Mouse (Mus musculus) 416B (cell line): Measurements from ENCODE around the gene Lrrc39.
A peak's percentile ranks its signal among the peaks of the same experiment; 100 is the strongest.
"Not testable (repeated sequence)": the region's sequence is repeated elsewhere in the genome, so short reads cannot be mapped to it uniquely, and the experiment has no call there.

ENCODE experiments used
- DNase-seq: peaks from one replicate; pipeline ENCODE4 v3.0.0; 2011; ENCODE audit warnings: low read depth

Lrrc39 gene

GRCm38 (mm10) chr3:116562408-116563094, at the start of gene Lrrc39:
Gene Lrrc39, plus strand, starts transcription at chr3:116562973.
- DNase-seq = peak; percentile 54

GRCm38 (mm10) chr3:116520141-116520761, 42.5 kb upstream of the Lrrc39 start:
- DNase-seq = no peak

GRCm38 (mm10) chr3:116529741-116530140, 33.0 kb upstream of the Lrrc39 start:
- DNase-seq = no peak

- no peak for DNase-seq
These were observed 31.9 kb upstream of the Lrrc39 start for GRCm38 (mm10) chr3:116530826-116531225.

- no peak for DNase-seq
These were observed 26.2 kb upstream of the Lrrc39 start for GRCm38 (mm10) chr3:116536428-116537199.

GRCm38 (mm10) chr3:116537200-116537573, 25.6 kb upstream of the Lrrc39 start:
- no peak for DNase-seq

GRCm38 (mm10) chr3:116542070-116542469, 20.7 kb upstream of the Lrrc39 start:
- no peak for DNase-seq

- peak; percentile 17 for DNase-seq
These were observed 20.2 kb upstream of the Lrrc39 start for GRCm38 (mm10) chr3:116542532-116542931.

GRCm38 (mm10) chr3:116547430-116547829, 15.3 kb upstream of the Lrrc39 start:
- DNase-seq = no peak

- DNase-seq = no peak
These were observed 11.4 kb upstream of the Lrrc39 start for GRCm38 (mm10) chr3:116551362-116551761.

- DNase-seq = not testable (repeated sequence)
These were observed 1.5 kb upstream of the Lrrc39 start for GRCm38 (mm10) chr3:116561315-116561714.

GRCm38 (mm10) chr3:116563095-116563492, 321 bp downstream of the Lrrc39 start:
- no peak for DNase-seq

GRCm38 (mm10) chr3:116570628-116571027, 7.9 kb downstream of the Lrrc39 start:
- DNase-seq = peak; percentile 71

GRCm38 (mm10) chr3:116577286-116577685, 14.5 kb downstream of the Lrrc39 start:
- DNase-seq = peak; percentile 39

- no peak for DNase-seq
These were observed 19.4 kb downstream of the Lrrc39 start for GRCm38 (mm10) chr3:116582201-116582600.

GRCm38 (mm10) chr3:116594076-116594727, 31.4 kb downstream of the Lrrc39 start:
- peak; percentile 73 for DNase-seq

GRCm38 (mm10) chr3:116594728-116595602, 32.2 kb downstream of the Lrrc39 start, which contains the start of gene Sass6:
Gene Sass6, plus strand, starts transcription at chr3:116594982.
- DNase-seq = peak; percentile 96

- no peak for DNase-seq
These were observed 32.8 kb downstream of the Lrrc39 start for GRCm38 (mm10) chr3:116595603-116595991.

- DNase-seq = no peak
These were observed 36.9 kb downstream of the Lrrc39 start for GRCm38 (mm10) chr3:116599705-116600104.

GRCm38 (mm10) chr3:116601005-116601404, 38.2 kb downstream of the Lrrc39 start:
- peak; percentile 27 for DNase-seq

GRCm38 (mm10) chr3:116601781-116602180, 39.0 kb downstream of the Lrrc39 start:
- no peak for DNase-seq
